Mouse (Mus musculus): ENCODE data around the gene Gcn1l1. TPM values are rescaled to one million over a fixed set of nuclear protein-coding genes. Genes with fewer than 3 reads are reported as not detected.

The Gcn1l1 gene
- total RNA-seq, 1 experiment from 2014 or later: 22.8 TPM

DNA sequence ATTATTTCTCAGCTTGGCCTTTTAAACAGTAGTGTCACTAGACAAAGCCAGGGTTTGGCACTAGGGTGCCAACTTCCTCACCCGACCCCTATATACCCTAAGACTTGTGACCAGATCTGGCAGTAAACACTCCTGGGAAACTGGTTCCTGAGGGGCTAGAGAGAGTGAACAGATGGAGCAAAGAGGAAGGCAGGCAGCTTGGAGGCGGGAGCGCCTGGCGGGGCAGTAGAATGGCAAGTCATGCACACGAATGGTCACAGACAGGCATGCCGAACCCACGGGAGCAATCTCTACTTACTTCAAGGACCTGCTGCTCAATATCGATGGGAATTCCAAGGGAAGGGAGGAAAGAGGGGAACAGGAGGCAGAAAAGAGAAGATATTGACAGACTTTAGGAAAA is 106.8 kb downstream of the Gcn1l1 start:
- ATAC-seq (replicated peaks; ENCODE audit: insufficient number of reproducible peaks, low FRiP score, low TSS enrichment, poor library complexity, severe bottlenecking): no peak

Other genes starting within 250 kb of the Gcn1l1 start
- gene Srsf9, start 238.1 kb upstream of the Gcn1l1 start, total RNA-seq (2017): 62.5 to 83.1 TPM (median 79.3 TPM) in 3 replicates
- 4.9 to 7.6 TPM (median 5.8 TPM) in 3 replicates for gene Gatc, start 224.1 kb upstream of the Gcn1l1 start, total RNA-seq (2017)
- 16.4 to 23.1 TPM (median 22.2 TPM) in 3 replicates for gene Triap1, start 224.0 kb upstream of the Gcn1l1 start, total RNA-seq (2017)
- 55.6 to 79.0 TPM (median 64.1 TPM) in 3 replicates for gene Cox6a1, start 216.3 kb upstream of the Gcn1l1 start, total RNA-seq (2017)
- not detected in 3 replicates for gene Msi1, start 135.7 kb upstream of the Gcn1l1 start, total RNA-seq (2017)
- gene Pla2g1b, start 99.0 kb upstream of the Gcn1l1 start, total RNA-seq (2017): not detected in 3 replicates
- 5.2 to 10.7 TPM (median 7.8 TPM) in 3 replicates for gene Sirt4, start 80.5 kb upstream of the Gcn1l1 start, total RNA-seq (2017)
- gene Pxn, start 58.6 kb upstream of the Gcn1l1 start, total RNA-seq (2017): 85.9 to 113 TPM (median 106 TPM) in 3 replicates
- 991 to 1,396 TPM (median 1,306 TPM) in 3 replicates for gene Rplp0, start 5.8 kb upstream of the Gcn1l1 start, total RNA-seq (2017)
- 44.1 to 51.4 TPM (median 46.2 TPM) in 3 replicates for gene Rab35, start 66.7 kb downstream of the Gcn1l1 start, total RNA-seq (2017)
- 6.0 to 10.2 TPM (median 9.6 TPM) in 3 replicates for gene Bicdl1, start 166.4 kb downstream of the Gcn1l1 start, total RNA-seq (2017)

Data from monocyte, adult 5-6 weeks (primary cell).